Mouse (Mus musculus): Measurements from ENCODE around the gene Zbp1. TPM values are rescaled to one million over a fixed set of nuclear protein-coding genes. Genes with fewer than 3 reads are reported as not detected.
A peak's percentile ranks its signal among the peaks of the same experiment; 100 is the strongest.

Zbp1 gene
- total RNA-seq, 2 experiments from 2014 or later = 0.44 to 1.8 TPM

GRCm38 (mm10) chr2:173247911-173248310, 29.2 kb upstream of the Zbp1 start:
- no peak for DNase-seq
- intact Hi-C loops (cut with DNase I) = no loop called here

- DNase-seq = no peak
- intact Hi-C loops (cut with DNase I) = no loop called here
These were observed 28.5 kb upstream of the Zbp1 start for GRCm38 (mm10) chr2:173247197-173247596.

- intact Hi-C loops (cut with DNase I) = no loop called here
- DNase-seq = no peak
These were observed 28.0 kb upstream of the Zbp1 start for GRCm38 (mm10) chr2:173246688-173247087.

GRCm38 (mm10) chr2:173245258-173245657, 26.5 kb upstream of the Zbp1 start:
- intact Hi-C loops (cut with DNase I) = no loop called here
- no peak for DNase-seq

- DNase-seq = no peak
- intact Hi-C loops (cut with DNase I) = no loop called here
These were observed 25.4 kb upstream of the Zbp1 start for GRCm38 (mm10) chr2:173244108-173244507.

- DNase-seq = no peak
- intact Hi-C loops (cut with DNase I) = no loop called here
These were observed 24.9 kb upstream of the Zbp1 start for GRCm38 (mm10) chr2:173243616-173244015.

- intact Hi-C loops (cut with DNase I) = no loop called here
- no peak for DNase-seq
These were observed 24.2 kb upstream of the Zbp1 start for GRCm38 (mm10) chr2:173242874-173243273.

- DNase-seq = no peak
- intact Hi-C loops (cut with DNase I) = no loop called here
These were observed 22.0 kb upstream of the Zbp1 start for GRCm38 (mm10) chr2:173240738-173241137.

- DNase-seq = no peak
- intact Hi-C loops (cut with DNase I) = no loop called here
These were observed 19.8 kb upstream of the Zbp1 start for GRCm38 (mm10) chr2:173238522-173238921.

GRCm38 (mm10) chr2:173235435-173236332, 17.0 kb upstream of the Zbp1 start:
- intact Hi-C loops (cut with DNase I) = no loop called here
- DNase-seq = no peak

GRCm38 (mm10) chr2:173232766-173233099, 14.0 kb upstream of the Zbp1 start:
- DNase-seq = no peak
- intact Hi-C loops (cut with DNase I) = loop anchor here (5.0 kb wide), 1 partner anchor 105 kb away; no protein-coding TSS in a partner anchor

GRCm38 (mm10) chr2:173232065-173232765, 13.5 kb upstream of the Zbp1 start:
- intact Hi-C loops (cut with DNase I) = loop anchor here (5.0 kb wide), 1 partner anchor 105 kb away; no protein-coding TSS in a partner anchor
- no peak for DNase-seq

- intact Hi-C loops (cut with DNase I) = loop anchor here (1.0 to 5.0 kb wide), 4 partner anchors 45 to 317 kb away; no protein-coding TSS in a partner anchor
- DNase-seq = peak; percentile 89 to 95
These were observed 11.0 kb upstream of the Zbp1 start for GRCm38 (mm10) chr2:173229578-173230224.

- DNase-seq = no peak
- intact Hi-C loops (cut with DNase I) = loop anchor here (2.0 kb wide), 1 partner anchor 224 kb away; no protein-coding TSS in a partner anchor
These were observed 9.8 kb upstream of the Zbp1 start for GRCm38 (mm10) chr2:173228567-173228966.

- intact Hi-C loops (cut with DNase I) = no loop called here
- DNase-seq = no peak
These were observed 8.1 kb upstream of the Zbp1 start for GRCm38 (mm10) chr2:173226792-173227191.

- DNase-seq = no peak
- intact Hi-C loops (cut with DNase I) = no loop called here
These were observed 7.2 kb upstream of the Zbp1 start for GRCm38 (mm10) chr2:173225906-173226305.

- DNase-seq = no peak
- intact Hi-C loops (cut with DNase I) = no loop called here
These were observed 6.1 kb upstream of the Zbp1 start for GRCm38 (mm10) chr2:173224832-173225231.

GRCm38 (mm10) chr2:173224097-173224496, 5.4 kb upstream of the Zbp1 start:
- intact Hi-C loops (cut with DNase I) = no loop called here
- DNase-seq = no peak

- intact Hi-C loops (cut with DNase I) = no loop called here
- DNase-seq = no peak
These were observed 4.8 kb upstream of the Zbp1 start for GRCm38 (mm10) chr2:173223496-173223895.

GRCm38 (mm10) chr2:173220754-173221153, 2.0 kb upstream of the Zbp1 start:
- no peak for DNase-seq
- intact Hi-C loops (cut with DNase I) = no loop called here
